Mouse (Mus musculus) E14TG2a.4 (cell line): ENCODE measurements around the gene Abtb2.

Experiments
- CTCF ChIP-seq: conservative IDR thresholded peaks from 2 replicates; pipeline ENCODE4 v1.5.1; 2014; ENCODE audit warnings: low read length
- POU5F1 ChIP-seq: IDR thresholded peaks from 2 replicates; pipeline ENCODE4 v1.6.1; 2014; ENCODE audit warnings: low read length, borderline replicate concordance

GRCm38 (mm10) chr2:103569716-103570115 lies 3.6 kb downstream of the Abtb2 start:
- no peak for TF ChIP-seq CTCF
- no peak for TF ChIP-seq POU5F1
